Mouse (Mus musculus) heart, postnatal 0 days (tissue): ENCODE data around the gene Bcr. TPM values are rescaled to one million over a fixed set of nuclear protein-coding genes. Genes with fewer than 3 reads are reported as not detected.

Experiments used
- ATAC-seq: fragments of 200-750 bp; cut with Nextera tagmentation; 2 replicates; pipeline ENCODE4 v1.8.0; 2017; ENCODE audit warnings: low read depth, moderate number of reproducible peaks, moderate library complexity; ENCODE audit not compliant: insufficient read depth
- DNase-seq: peaks from one replicate; pipeline ENCODE4 v3.0.0-alpha.2; 2016; ENCODE audit warnings: low spot score
- H3K27ac ChIP-seq: fragments of 300-500 bp; sonication (generic); 2 replicates; pipeline ENCODE4 v1.5.1; 2014; ENCODE audit warnings: low read depth, mild to moderate bottlenecking
- H3K27me3 ChIP-seq: fragments of 300-500 bp; sonication (generic); 2 replicates; pipeline ENCODE4 v1.6.1; 2014; ENCODE audit warnings: low read length, mixed read lengths; ENCODE audit not compliant: control insufficient read depth, insufficient read depth
- H3K36me3 ChIP-seq: fragments of 300-500 bp; sonication (generic); replicated peaks from 2 replicates; pipeline ENCODE4 v1.6.1; 2014; ENCODE audit warnings: low read length, mixed read lengths; ENCODE audit not compliant: control insufficient read depth, insufficient read depth
- H3K4me1 ChIP-seq: fragments of 300-500 bp; sonication (generic); 2 replicates; pipeline ENCODE4 v1.6.1; 2014; ENCODE audit warnings: antibody characterized with exemption; ENCODE audit not compliant: control insufficient read depth, insufficient read depth
- H3K4me2 ChIP-seq: fragments of 300-500 bp; sonication (generic); 2 replicates; pipeline ENCODE4 v1.6.1; 2014; ENCODE audit warnings: low read depth, mild to moderate bottlenecking, low read length, moderate library complexity
- H3K4me3 ChIP-seq: fragments of 300-500 bp; sonication (generic); 2 replicates; pipeline ENCODE4 v1.5.1; 2014; ENCODE audit warnings: low read depth, low read length
- H3K9ac ChIP-seq: fragments of 300-500 bp; sonication (generic); replicated peaks from 2 replicates; pipeline ENCODE4 v1.6.1; 2014; ENCODE audit warnings: low read depth, low read length, mixed read lengths
- H3K9me3 ChIP-seq: fragments of 300-500 bp; sonication (generic); replicated peaks from 2 replicates; pipeline ENCODE4 v1.6.1; 2016; ENCODE audit warnings: low read length; ENCODE audit not compliant: control insufficient read depth
- CTCF ChIP-seq: IDR thresholded peaks from 2 replicates; pipeline ENCODE4 v1.5.1; 2016; ENCODE audit warnings: antibody characterized with exemption, control low read depth, low read depth
- EP300 ChIP-seq: IDR thresholded peaks from 2 replicates; pipeline ENCODE4 v1.6.1; 2016; ENCODE audit warnings: antibody characterized with exemption, low read depth
- WGBS: fragments of 180-500 bp; shearing (Covaris S2); extraction: QIAGEN DNeasy Blood & Tissue Kit; methylation state at CpG from one replicate; pipeline ENCODE4 v1.1.7; 2014; 5-methylcytosine and 5-hydroxymethylcytosine counted together
- polyA plus RNA-seq: library from polyadenylated mRNA; unstranded; fragments of >200 nt; fragmentation: Nextera tagmentation; extraction: Ambion mirVana; gene quantifications from 2 replicates; pipeline ENCODE4 v1.2.1, GENCODE M21; 2015
- total RNA-seq: library from RNA; depleted of rRNA; stranded (reverse); fragments of >200 nt; gene quantifications from 2 replicates; pipeline ENCODE4 v1.2.3, GENCODE M21; 2014; ENCODE audit warnings: low replicate concordance

Bcr gene
- total and polyA plus RNA-seq, 2 experiments from 2014 or later, result 9.3 to 12.1 TPM

- no peak for DNase-seq
- Histone ChIP-seq H3K9me3 (no peaks in the 10 kb centered on the region), H3K4me1 (peaks cover 3% of the 10 kb centered on the region; the same call in 1 of the 2 replicates), H3K27me3 (peaks cover 6% of the 10 kb centered on the region; the same call in 1 of the 2 replicates), H3K4me2 (no peak overlapping the region), H3K36me3 (no peaks in the 10 kb centered on the region), H3K4me3 (no peak overlapping the region), H3K9ac (no peak overlapping the region), H3K27ac (no peak overlapping the region)
- 53% methylated on average over 12 of the region's 12 CpGs for WGBS
- no peak for ATAC-seq
- no peak for TF ChIP-seq EP300
- TF ChIP-seq CTCF, result no peak
Measured at GRCm38 (mm10) chr10:75068624-75069328, 8.4 kb downstream of the Bcr start.

GRCm38 (mm10) chr10:75070281-75070976 lies 10.0 kb downstream of the Bcr start:
- H3K4me1 ChIP-seq, result no peaks in the 10 kb centered on the region
- H3K27me3 ChIP-seq, result peaks cover 6% of the 10 kb centered on the region; the same call in 1 of the 2 replicates
- peak overlapping the region; percentile 30; the same call in 1 of the 2 replicates for H3K27ac ChIP-seq
- DNase-seq (peak; percentile 8), ATAC-seq (no peak)
- no peak overlapping the region for H3K9ac ChIP-seq
- no peak overlapping the region for H3K4me3 ChIP-seq
- WGBS, result 50% methylated on average over 11 of the region's 11 CpGs
- no peaks in the 10 kb centered on the region for H3K36me3 ChIP-seq
- TF ChIP-seq CTCF, result no peak
- no peak for TF ChIP-seq EP300
- H3K4me2 ChIP-seq, result no peak overlapping the region
- H3K9me3 ChIP-seq, result no peaks in the 10 kb centered on the region

GRCm38 (mm10) chr10:75075665-75076064 lies 15.3 kb downstream of the Bcr start:
- peaks cover 9% of the 10 kb centered on the region; the same call in 1 of the 2 replicates for H3K27me3 ChIP-seq
- no peak overlapping the region for H3K9ac ChIP-seq
- no peaks in the 10 kb centered on the region for H3K9me3 ChIP-seq
- DNase-seq, result no peak
- 73% methylated on average over 5 of the region's 5 CpGs for WGBS
- H3K4me3 ChIP-seq, result no peak overlapping the region
- TF ChIP-seq CTCF, result no peak
- TF ChIP-seq EP300, result no peak
- no peaks in the 10 kb centered on the region for H3K36me3 ChIP-seq
- no peak for ATAC-seq
- no peak overlapping the region for H3K27ac ChIP-seq
- no peaks in the 10 kb centered on the region for H3K4me1 ChIP-seq
- H3K4me2 ChIP-seq, result no peak overlapping the region

- H3K9ac ChIP-seq, result no peak overlapping the region
- H3K4me1 ChIP-seq, result no peaks in the 10 kb centered on the region
- H3K27me3 ChIP-seq, result peaks cover 8% of the 10 kb centered on the region; the same call in 1 of the 2 replicates
- no peak overlapping the region for H3K27ac ChIP-seq
- no peak for DNase-seq
- H3K4me3 ChIP-seq, result no peak overlapping the region
- 81% methylated on average over 14 of the region's 14 CpGs for WGBS
- H3K36me3 ChIP-seq, result no peaks in the 10 kb centered on the region
- no peak for ATAC-seq
- no peak for TF ChIP-seq CTCF
- TF ChIP-seq EP300, result no peak
- no peak overlapping the region for H3K4me2 ChIP-seq
- no peaks in the 10 kb centered on the region for H3K9me3 ChIP-seq
Measured at GRCm38 (mm10) chr10:75078174-75079128, 18.1 kb downstream of the Bcr start.

- Histone ChIP-seq H3K36me3 (no peaks in the 10 kb centered on the region), H3K4me2 (no peak overlapping the region), H3K9ac (no peak overlapping the region), H3K4me1 (no peaks in the 10 kb centered on the region), H3K4me3 (no peak overlapping the region), H3K27me3 (peaks cover 13% of the 10 kb centered on the region; the same call in 1 of the 2 replicates), H3K9me3 (no peaks in the 10 kb centered on the region), H3K27ac (no peak overlapping the region)
- no peak for ATAC-seq
- no peak for DNase-seq
- 89% methylated on average over 1 of the region's 1 CpGs for WGBS
- TF ChIP-seq CTCF (no peak), EP300 (no peak)
Measured at GRCm38 (mm10) chr10:75085330-75085729, 24.9 kb downstream of the Bcr start.
